Mouse (Mus musculus) frontal cortex, postnatal 25 days (tissue): Measurements from ENCODE around the gene Mfsd12.
A peak's percentile ranks its signal among the peaks of the same experiment; 100 is the strongest.

Source experiments
- DNase-seq, 2 experiments: peaks; one replicate each; pipeline ENCODE4 v3.0.0; 2022; ENCODE audit warnings: low spot score in 2 of 2

Gene Mfsd12

DNA sequence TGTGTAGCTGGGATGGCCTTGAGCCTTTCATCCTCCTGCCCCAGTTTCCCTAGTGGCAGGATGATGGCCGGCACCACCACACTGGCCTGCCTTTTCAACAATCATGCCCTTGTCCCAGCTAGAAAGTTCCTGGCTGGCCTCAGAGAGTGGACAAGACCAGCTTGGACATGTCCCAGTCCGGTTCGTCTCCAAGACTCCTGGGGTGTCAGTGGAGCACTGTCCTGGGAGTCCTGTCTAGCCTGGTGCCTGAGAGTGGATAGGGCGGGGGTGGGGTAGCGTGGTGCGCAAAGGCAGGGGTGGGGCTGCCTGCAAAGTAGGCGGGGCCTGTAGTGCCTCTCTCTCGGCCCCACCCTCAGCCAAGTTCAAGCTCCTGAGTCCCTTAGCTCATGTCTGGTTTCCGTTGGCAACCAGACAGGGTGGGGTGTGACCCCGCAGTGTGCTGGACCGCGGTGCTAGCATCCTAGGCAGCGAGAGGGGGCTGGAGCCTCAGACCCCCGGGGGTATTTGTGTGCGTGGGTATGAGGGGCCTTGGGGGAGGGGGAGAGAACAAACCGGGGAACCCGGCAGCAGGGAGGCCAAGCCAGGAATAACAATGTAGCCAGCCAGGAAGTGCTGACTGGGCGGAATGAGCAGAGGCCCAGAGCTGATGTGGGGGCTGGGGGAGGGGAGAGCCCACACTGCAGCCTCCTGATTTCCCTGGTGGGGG, 44.4 kb downstream of the Mfsd12 start:
- no peak for DNase-seq

DNA sequence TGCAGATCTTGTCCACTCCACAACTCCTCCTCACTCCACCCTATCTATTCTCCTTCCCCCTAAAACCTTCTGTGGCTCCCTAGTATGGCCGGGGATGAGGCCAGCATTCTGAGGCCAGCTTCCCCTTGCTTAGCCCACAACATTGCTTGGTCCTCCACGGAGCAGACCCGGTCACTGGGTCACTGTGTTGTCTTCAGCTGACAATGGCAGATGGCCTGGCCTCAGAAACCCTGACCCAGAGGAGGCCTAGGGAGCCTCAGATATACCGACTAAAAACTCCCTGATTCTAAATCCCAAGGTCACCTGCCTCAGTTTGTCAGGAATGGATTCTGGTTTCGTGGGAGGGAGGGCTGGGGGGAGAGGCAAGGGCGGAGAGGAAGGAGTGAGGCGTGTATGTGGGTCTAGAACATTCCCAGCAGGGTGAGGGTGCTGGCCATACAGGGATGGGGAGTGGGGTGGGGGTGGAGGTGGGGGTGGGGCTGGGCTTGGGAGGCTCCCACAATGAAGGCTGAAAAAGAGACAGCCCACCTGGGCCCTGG, 45.0 kb downstream of the Mfsd12 start:
- no peak for DNase-seq

DNA sequence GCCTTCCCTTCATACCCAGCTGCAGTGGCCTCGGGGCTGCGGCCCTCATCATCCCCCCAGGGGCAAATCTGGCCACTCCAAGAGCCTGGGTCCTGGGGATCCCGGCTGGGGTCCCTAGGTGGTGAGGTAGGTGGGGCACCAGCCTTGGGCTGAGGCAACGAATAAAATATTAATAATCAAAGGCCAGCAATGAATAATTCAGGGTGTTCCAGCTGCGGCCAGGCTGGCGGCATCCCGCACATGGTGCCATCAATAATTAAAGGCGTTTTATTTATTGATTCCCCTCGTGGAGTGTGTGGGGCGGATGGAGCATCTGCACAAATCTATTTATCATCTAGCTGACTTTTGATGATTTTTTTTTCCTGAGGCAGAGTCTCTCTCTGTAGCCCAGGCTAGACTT, 46.2 kb downstream of the Mfsd12 start:
- no peak for DNase-seq

DNA sequence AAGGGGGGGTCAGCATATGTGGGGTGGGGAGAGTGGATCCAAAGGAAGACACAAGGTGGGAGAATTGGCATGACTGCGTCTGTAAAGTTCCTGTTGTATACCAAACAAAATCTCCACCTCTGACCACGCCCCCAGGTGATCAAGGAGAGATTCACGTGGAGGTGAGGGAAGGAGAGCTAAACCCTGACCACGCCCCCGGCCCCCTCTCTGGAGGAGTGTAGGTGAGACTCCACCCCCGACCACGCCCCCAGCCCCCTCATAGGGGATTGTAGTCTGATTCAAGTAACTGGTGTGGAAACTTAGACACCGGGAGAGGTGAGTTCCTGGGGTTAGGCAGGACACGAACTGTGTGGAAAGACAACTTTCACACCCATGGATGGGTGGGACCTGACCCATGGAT, 46.8 kb downstream of the Mfsd12 start:
- DNase-seq: no peak

DNA sequence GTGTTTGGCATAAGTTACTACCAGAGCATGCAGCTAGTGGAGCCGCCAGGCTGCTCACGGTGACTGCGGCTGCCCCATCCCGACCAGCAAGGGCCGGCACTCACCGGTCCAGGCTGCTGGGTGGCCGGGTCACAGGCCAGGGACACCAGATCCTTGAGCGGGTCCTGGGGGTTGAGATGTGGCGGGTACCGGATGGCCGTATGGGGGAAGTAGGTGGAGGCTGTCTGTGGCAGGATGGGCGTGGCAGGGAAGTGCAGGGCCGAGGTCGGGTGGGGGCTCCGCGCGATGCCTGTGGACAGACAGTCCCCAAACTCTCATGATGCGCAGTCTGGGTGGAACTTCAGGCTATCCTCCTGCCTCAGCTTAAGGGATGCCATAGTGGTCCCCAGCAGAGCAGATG, 47.4 kb downstream of the Mfsd12 start:
- DNase-seq: no peak

DNA sequence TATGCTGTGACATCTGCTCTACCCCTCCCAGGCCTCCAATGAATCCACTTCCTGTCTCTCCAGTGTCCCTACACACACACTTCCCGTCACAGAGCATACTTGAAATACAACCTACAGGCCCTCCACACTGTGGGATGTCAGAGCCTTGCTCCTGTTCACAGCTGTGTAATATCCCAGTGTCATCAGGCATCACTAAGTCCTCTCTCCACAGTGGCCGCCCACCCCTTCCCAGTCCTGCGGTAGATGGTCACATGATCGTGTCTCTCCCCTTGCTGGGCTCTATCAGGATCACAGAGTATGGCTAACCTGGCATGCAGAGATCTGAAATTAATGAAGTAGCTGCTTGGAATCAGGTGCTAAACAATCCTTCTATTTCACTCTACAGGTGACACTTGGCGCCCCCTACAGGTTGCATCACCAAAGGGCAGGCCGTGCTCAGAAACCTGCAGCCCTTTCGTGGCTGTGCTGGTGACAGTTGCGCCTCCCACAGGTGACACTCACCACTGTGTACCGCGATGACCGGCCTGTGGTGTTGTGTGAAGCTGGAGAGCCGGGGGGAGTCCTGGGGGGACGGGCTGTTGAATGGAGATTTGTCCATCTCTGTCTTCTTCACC, 48.4 kb downstream of the Mfsd12 start:
- no peak for DNase-seq

DNA sequence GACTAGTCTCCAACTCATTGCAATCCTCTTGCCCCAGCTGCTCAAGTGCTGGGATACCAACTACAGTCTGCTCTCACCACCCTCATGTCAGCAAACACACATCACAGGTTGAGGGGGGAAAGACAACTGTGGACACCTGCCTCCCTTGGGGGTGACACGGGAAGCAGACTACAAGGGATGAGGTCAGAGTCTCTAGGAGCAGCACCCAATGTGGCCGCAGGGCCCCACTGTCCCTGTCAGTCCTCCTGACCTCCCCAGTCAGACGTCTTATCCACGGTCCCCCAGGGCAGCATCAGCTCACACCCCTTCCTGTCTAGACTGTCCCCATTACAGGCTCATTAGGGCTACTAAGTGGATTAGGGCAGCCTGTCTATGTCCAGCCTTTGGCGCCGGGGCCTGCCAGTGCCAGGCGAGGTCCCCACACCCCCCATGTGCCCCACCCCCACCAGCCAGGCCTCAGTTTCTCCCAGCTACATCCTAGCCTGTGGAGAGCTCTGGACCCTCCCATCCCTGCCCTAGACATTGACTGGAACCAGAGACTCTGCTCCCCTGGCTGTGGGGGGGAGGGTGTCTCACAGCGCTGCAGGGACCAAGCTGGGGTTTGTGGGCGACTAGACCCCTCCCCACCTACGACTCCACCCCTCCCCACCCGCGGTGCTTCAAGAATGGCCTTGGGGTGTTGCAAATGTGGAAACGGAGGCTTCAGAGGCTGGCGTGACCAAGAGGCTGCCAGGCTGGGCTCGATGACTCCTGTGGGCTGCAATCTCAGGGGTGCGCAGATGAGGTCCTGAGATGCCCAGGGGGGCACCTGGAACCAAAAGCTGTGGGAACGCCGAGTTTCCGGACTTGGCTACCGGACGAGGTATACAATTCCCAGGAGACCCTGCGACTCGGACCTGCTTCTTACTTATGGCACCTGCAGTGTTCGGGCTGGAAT, 49.5 kb downstream of the Mfsd12 start:
- no peak for DNase-seq

DNA sequence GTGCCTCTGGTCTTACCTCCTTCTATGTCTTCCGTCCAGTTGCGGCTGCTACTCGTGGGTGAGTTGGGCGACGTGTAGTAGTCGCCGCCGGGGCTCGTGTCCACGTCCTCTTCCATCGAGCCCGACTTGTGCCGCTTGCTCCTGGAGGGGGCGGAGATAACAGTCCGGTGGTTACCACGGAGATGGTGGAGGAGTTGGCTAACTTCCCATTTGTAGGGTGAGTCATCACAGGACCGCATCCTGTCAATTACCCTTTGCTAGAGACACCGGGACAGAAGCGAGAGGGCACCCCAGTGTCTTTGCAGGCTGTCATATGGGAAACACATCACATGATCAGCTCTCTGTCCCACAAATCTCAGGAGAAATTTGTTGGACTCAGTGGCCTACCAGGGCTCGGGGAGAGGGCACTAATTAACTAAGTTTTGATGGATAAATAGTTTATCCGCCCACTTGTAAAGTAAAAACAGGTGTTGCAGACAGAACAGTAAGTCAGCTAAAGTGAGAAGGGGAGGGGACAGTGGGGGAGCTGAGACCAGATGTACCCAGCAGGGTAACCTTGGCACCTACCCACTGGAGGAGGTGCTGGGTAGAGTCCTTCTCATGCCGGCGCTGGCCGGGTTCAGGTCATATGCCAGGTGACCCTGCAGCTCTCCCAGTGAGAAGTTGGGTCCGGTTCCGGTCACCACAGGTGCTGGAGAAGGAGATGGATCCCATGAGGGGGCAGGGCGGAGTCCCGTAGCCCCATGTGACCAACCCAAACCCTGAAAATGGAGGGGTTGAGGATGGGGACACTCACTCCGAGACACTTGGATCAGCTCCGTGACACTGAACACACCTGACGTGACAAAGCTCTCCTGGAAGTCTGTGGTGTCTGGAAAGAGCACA, 50.5 kb downstream of the Mfsd12 start:
- peak in 1 of 2 experiments; percentile 54 for DNase-seq

DNA sequence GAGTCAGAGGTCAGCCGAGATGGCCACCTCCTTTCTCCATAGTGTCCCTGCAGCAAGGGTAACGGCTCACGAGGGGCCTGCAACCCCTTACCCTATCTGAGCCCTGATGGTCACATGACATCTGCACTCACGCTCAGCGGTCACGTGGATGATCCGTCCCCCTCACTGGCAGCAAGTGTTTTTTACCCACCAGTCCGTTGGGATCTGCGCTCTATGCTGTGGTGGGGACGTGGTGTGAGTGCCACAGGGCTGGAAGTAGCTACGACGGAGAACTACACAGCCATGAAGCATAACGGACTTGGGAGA, 51.1 kb downstream of the Mfsd12 start:
- DNase-seq: no peak

DNA sequence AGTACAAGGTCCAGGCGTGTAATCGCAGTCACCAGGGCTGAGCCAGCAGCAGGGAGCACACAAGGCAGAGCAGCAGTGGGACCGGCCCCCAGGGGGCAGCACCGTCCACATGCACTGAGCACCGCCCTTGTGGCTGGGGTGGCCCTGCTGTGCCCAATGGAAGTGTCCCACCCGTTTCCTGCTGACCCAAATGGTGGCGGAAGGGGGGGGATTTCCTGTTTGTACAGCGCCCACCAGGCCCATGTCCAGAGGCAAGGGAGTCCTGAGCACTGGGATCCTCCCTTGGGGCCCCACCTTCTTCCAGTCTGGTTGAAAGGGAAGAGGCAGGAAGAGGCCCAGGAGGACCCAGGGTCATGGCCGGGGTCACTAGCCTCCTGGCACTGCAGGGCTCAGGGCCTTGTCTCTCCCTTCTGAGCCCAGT, 51.6 kb downstream of the Mfsd12 start:
- peak in 1 of 2 experiments; percentile 63 for DNase-seq

DNA sequence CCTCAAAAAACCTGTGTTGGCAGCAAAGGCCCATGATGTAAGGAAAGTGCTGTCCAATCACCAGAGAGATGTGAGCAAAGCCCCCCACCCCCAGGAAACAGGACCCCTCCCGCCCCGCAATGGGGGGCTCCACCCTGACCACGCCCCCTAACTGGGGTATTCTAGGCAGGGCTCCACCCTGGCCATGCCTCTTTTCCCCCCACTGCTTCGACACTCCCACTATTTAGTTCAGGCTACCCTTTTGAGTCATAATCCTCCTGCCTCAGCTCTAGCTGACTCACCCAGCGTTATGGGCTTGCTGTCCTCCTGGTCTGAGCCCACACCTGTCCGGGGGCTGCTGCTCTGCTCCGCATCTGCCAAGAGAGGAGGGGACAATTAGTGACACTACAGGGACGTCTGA, 52.0 kb downstream of the Mfsd12 start:
- DNase-seq: no peak

DNA sequence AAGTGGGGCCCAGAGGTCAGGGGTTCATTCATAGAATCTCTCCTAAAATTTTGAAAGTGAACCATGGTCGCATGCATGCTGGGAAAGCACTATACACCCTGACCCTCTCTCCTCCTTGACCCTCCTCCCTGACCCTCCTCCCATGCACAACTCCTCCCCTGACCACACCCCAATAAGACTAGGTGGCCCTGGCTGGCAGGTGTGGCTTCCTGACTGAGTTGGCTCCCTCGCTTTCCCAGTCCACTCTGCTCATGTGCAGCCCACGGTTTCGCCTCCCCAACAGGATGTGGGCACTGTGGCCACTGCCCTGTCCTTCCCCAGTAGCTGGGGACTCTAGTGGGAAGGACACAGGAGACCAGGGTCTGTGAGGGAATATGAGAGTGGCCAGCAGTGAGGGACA, 53.1 kb downstream of the Mfsd12 start:
- no peak for DNase-seq

DNA sequence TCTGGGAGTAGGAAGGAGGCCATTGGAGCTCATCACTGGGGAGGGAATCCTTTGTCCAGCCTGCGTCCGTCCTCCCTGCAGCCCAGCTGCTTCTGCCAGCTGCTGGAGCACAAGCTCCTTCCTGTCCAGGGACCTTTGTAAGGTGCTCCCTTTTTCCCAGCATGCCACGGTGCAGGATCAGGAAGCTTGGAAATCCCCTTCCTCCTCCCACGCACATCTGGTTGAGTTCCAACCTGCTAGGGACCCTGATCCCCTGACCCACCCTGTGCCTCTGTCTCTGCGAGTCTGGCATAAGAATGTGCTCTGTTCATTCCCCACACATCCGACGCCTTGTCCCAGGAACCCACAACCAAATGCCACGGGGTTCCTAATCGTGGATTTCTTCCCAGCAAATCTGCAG, 53.7 kb downstream of the Mfsd12 start:
- no peak for DNase-seq

DNA sequence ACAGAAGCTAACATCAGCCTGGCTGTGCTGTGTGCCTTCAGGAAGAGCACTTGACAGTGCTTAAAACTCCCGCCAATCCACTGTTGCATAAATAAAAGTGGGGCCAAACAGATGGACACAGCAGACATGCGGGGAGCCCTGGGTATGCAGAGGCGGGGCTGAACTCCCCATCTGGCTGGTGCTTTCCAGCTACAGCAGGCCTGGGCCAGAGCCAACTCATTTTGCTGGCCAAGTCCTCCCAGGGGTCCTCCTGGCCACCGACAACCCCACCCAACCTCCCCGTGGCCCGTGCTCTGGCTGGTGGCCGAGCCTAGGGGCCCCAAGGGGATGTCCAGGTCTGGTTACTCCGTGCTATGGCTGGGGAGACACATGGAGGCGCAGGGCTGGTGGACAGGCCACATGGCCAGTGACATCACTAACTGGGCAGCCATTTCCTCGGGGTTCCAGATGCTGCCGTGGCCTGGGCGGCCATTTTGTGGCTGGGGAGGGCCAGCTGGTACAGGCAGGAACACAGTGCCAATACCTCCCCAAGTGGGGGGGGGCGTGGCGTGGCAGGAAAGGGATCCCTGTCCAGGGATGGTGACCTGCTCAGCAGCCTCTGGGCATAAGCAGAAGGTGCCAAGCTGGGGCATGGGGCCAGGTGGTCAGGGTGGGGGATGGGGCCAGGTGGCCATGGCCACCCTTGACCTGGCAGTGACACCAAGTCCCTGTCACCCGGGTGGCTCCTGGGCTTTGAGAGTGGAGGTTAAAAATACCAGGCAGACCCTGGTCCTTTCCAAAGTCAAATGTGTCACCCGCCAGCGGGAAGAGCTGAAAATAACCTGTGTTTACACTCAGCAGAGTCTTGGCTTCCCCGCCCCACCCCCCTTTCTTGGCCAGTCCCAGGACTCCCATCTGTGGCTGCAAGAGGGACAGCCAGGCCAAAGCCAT, 54.4 kb downstream of the Mfsd12 start:
- no peak for DNase-seq

DNA sequence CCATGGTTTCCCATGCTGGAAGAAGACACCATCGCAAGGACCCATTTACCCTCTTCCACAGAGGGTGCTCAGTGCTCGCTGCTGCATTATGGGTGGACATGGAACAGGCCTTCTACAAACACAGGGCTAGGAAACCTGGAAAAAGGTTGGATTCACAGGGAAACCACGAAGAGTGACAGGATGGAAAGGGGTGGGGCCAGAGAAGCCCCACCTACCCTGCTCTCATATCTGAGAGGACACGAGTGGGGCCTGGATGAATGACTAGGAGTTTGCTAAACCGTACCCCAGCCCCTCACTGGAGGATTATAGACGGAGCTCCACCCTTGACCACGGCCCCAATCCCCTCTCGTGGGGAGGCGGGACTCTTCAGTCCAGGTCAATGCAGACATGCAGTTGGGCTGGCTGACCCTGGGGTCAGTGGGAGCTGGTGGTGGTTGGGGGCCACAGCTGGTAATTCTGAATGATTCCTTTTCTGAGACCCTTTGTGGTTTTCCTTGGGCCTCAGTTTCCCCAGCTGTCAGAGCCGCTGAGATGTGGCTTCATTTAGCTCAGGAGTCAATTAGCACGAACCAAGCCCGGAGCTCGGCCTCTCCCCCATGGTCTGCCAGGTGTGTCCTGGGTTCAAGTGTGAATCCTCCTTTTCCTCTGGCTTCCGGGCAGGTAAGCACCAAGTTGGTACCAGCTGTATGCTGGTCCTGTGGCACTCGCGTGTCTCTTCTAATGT, 55.5 kb downstream of the Mfsd12 start:
- DNase-seq: no peak

DNA sequence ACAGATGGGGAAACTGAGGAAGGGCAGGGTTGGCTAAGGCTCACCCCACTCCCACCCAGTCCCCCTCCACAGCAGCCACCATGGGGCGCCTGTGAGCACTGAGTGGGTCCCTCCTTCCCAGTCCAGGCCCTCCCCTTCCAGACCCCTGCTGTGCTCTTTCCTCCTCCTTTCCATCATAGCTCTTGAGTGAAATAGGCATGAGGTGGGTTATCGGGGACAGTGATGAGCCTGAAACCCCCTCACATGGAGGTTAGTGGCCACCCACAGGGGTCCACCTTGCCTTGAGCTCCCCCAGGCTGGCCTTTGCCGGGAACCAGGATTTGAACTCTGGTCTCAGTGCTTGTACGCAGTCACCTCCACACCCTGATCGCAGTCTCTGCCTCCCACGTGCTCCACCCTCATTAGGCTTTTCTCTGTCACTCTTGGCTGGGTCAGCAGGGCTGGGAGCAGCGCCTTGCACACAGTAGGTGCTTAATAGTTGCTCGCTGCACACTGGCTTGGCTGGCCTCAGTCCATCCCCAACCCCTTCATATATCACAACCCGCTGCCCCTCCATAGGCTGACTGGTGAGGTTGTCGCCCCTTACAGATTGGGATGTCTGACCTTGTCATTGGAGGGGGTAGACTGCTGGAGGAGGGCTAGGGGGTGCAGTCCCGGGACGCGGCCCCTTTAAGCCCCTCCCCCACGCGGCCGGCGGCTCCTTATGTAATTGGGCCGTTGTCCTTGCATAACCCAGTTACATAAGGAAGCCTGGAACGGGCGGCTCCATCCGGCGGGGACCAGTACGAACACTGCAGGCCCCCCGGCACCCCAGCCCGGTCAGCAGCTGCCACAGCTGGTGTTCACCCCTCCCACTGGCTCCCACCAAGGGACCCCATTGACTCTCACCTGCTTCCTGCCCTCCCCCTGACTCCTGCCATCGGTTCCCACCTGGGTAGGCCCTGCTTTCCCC, 56.3 kb downstream of the Mfsd12 start:
- DNase-seq: peak in 1 of 2 experiments; percentile 81

DNA sequence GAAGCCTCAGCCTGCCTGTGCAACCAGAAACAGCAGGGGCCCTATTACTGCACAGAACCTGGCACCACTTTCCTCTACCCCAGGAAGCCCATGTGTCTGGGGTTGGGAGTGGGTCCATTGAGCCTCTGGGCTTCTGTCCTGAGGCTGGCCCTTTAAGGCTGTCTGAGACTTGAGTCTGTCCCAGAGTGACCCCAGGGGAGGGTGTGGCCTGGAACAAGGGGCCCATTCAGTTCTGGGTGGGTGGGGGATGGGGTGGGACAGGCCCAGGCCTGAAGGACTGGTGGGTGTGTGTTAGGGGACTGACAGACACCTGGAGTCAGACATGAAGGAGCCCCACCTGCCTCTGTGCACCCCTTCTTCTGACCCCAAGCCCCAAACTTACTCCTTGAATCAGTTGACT, 57.4 kb downstream of the Mfsd12 start:
- DNase-seq: no peak

DNA sequence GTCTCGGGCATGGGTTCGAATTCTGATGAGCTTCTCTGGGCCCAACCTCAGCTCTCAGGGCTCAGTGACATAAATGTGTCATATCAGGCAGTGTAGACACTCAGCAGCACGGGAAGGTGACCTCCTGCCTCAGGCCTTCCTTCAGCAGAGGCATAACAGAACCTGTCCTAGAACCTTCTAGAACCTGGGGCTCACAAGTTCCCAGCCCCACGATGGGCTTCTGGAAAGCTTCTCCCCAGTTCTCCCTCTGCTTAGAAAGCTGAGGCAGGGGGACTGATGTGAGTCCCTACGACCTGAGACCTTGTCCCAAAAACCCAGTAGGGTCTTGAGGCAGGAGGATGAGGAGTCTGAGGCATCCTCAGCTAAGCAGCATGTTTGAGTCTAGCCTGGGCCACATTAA, 57.9 kb downstream of the Mfsd12 start:
- DNase-seq: no peak
